Mouse (Mus musculus) heart, postnatal 0 days (tissue): ENCODE measurements around the gene Gnb1.

Experiments
- CTCF ChIP-seq: IDR thresholded peaks from 2 replicates; pipeline ENCODE4 v1.5.1; 2016; ENCODE audit warnings: antibody characterized with exemption, control low read depth, low read depth
- EP300 ChIP-seq: IDR thresholded peaks from 2 replicates; pipeline ENCODE4 v1.6.1; 2016; ENCODE audit warnings: antibody characterized with exemption, low read depth

GRCm38 (mm10) chr4:155550446-155550845 is 59.3 kb downstream of the Gnb1 start:
- TF ChIP-seq EP300 (no peak), CTCF (no peak)
